Mouse (Mus musculus) layer of hippocampus, adult 2 months (tissue): ENCODE results near the gene Fbxl13. TPM values are rescaled to one million over a fixed set of nuclear protein-coding genes. Genes with fewer than 3 reads are reported as not detected.

Experiments
- DNase-seq, 2 experiments: peaks; one replicate each; pipeline ENCODE4 v3.0.0; 2022; ENCODE audit warnings: low spot score in 2 of 2
- H3K27ac ChIP-seq: fragments of 200-600 bp; 2 replicates; pipeline ENCODE4 v1.8.1; 2022
- H3K4me3 ChIP-seq: fragments of 200-600 bp; 2 replicates; pipeline ENCODE4 v1.8.1; 2022; ENCODE audit warnings: mild to moderate bottlenecking
- CTCF ChIP-seq: fragments of 200-600 bp; conservative IDR thresholded peaks from 2 replicates; pipeline ENCODE4 v1.8.1; 2022; ENCODE audit warnings: antibody characterized with exemption, mild to moderate bottlenecking, moderate library complexity
- total RNA-seq, 2 experiments: library from RNA; stranded (reverse); gene quantifications; 2 replicates each; pipeline ENCODE4 v1.2.3; 2021

Gene Fbxl13
- total RNA-seq, 2 experiments from 2014 or later: 0.29 to 0.41 TPM

GRCm38 (mm10) chr5:21588220-21588619 lies 57.2 kb downstream of the Fbxl13 start:
- DNase-seq: no peak
- no peak overlapping the region for H3K27ac ChIP-seq
- no peak overlapping the region for H3K4me3 ChIP-seq
- no peak for TF ChIP-seq CTCF

- no peak for DNase-seq
- H3K27ac ChIP-seq: no peak overlapping the region
- no peak overlapping the region for H3K4me3 ChIP-seq
- TF ChIP-seq CTCF: no peak
Measured at GRCm38 (mm10) chr5:21587683-21588082, 57.8 kb downstream of the Fbxl13 start.

GRCm38 (mm10) chr5:21586763-21587162 lies 58.7 kb downstream of the Fbxl13 start:
- no peak overlapping the region for H3K4me3 ChIP-seq
- TF ChIP-seq CTCF: peak; percentile 82
- no peak overlapping the region for H3K27ac ChIP-seq
- DNase-seq: peak in 1 of 2 experiments; percentile 33

- H3K4me3 ChIP-seq: no peak overlapping the region
- no peak for TF ChIP-seq CTCF
- no peak overlapping the region for H3K27ac ChIP-seq
- no peak for DNase-seq
Measured at GRCm38 (mm10) chr5:21578136-21578535, 67.3 kb downstream of the Fbxl13 start.

- TF ChIP-seq CTCF: no peak
- DNase-seq: no peak
- H3K4me3 ChIP-seq: no peak overlapping the region
- H3K27ac ChIP-seq: no peak overlapping the region
Measured at GRCm38 (mm10) chr5:21575210-21575550, 70.3 kb downstream of the Fbxl13 start.

GRCm38 (mm10) chr5:21574386-21575209 lies 70.8 kb downstream of the Fbxl13 start:
- no peak overlapping the region for H3K27ac ChIP-seq
- no peak for TF ChIP-seq CTCF
- DNase-seq: no peak

GRCm38 (mm10) chr5:21572764-21573416 lies 72.5 kb downstream of the Fbxl13 start:
- TF ChIP-seq CTCF: no peak
- no peak overlapping the region for H3K27ac ChIP-seq
- DNase-seq: no peak
- H3K4me3 ChIP-seq: no peak overlapping the region

More at GRCm38 (mm10) chr5:21574386-21575209, 70.8 kb downstream of the Fbxl13 start:
- H3K4me3 ChIP-seq: no peak overlapping the region

- Histone ChIP-seq H3K4me3 (no peak overlapping the region), H3K27ac (0 out of 2 replicates have a peak overlapping the region, but pooled peaks have one; percentile 23)
- no peak for DNase-seq
- TF ChIP-seq CTCF: no peak
Measured at GRCm38 (mm10) chr5:21567784-21568183, 77.7 kb downstream of the Fbxl13 start.

GRCm38 (mm10) chr5:21565392-21566065 lies 79.9 kb downstream of the Fbxl13 start:
- Histone ChIP-seq H3K27ac (peak overlapping the region; percentile 48; the same call in 1 of the 2 replicates), H3K4me3 (no peak overlapping the region)
- no peak for TF ChIP-seq CTCF
- DNase-seq: peak; percentile 47 to 49

GRCm38 (mm10) chr5:21563936-21564335 lies 81.5 kb downstream of the Fbxl13 start:
- TF ChIP-seq CTCF: no peak

GRCm38 (mm10) chr5:21556502-21556901 lies 88.9 kb downstream of the Fbxl13 start:
- Histone ChIP-seq H3K27ac (no peak overlapping the region), H3K4me3 (no peak overlapping the region)
- no peak for DNase-seq
- TF ChIP-seq CTCF: no peak

More at GRCm38 (mm10) chr5:21563936-21564335, 81.5 kb downstream of the Fbxl13 start:
- no peak for DNase-seq
- Histone ChIP-seq H3K4me3 (no peak overlapping the region), H3K27ac (no peak overlapping the region)

GRCm38 (mm10) chr5:21554732-21555131 lies 90.7 kb downstream of the Fbxl13 start:
- Histone ChIP-seq H3K4me3 (no peak overlapping the region), H3K27ac (no peak overlapping the region)
- no peak for DNase-seq
- TF ChIP-seq CTCF: no peak

GRCm38 (mm10) chr5:21553685-21554084 lies 91.7 kb downstream of the Fbxl13 start:
- TF ChIP-seq CTCF: no peak
- DNase-seq: no peak
- H3K4me3 ChIP-seq: no peak overlapping the region
- H3K27ac ChIP-seq: no peak overlapping the region
